32 mouse cellular contexts compared by ENCODE assay signal in the genomic region with DNA sequence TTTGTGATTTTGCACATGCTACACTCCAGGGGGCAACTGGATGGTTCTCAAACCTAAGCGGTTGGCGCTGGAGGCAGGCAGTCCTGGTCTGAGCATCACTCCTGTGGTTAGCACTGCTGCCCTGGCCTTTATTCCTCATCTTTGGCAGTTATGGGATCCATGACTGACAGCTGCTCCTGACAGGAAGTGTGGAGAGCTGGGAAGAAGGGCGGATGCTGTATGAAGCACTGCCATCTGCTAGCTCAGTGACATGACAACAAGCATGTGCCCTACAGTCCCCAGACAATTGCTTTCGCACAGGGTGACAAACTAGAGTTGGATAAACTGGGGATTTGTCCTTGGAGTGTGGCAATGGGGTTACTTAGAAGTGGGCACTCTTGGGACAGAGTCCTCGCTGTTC. TPM values are rescaled to one million over a fixed set of nuclear protein-coding genes. Genes with fewer than 3 reads are reported as not detected.
DNase-seq lines count a peak whose midpoint lies in the region; ATAC-seq and TF ChIP-seq lines count a peak whose summit lies in the region.
"Had no signal": no experiment of that assay in that cellular context is flagged by ENCODE, and none has a peak within 500 bp of the region (broad histone marks: within the 10 kb centered on the region; RNA-seq: fewer than 3 reads in every experiment).

No protein-coding gene starts in this region.

- WGBS in forebrain, embryonic 13.5 days, result 87% methylated on average over 5 of the region's 5 CpGs
- 79% methylated on average over 5 of the region's 5 CpGs for WGBS in forebrain, embryonic 15.5 days
- 91% methylated on average over 5 of the region's 5 CpGs for WGBS in intestine, embryonic 16.5 days

- H3K4me1 ChIP-seq in forebrain, embryonic 13.5 days, result no peaks in the 10 kb centered on the region
- no peaks in the 10 kb centered on the region for H3K4me1 ChIP-seq in forebrain, embryonic 15.5 days
- no peaks in the 10 kb centered on the region for H3K4me1 ChIP-seq in intestine, embryonic 16.5 days (ENCODE audit: control insufficient read depth, insufficient read depth, low read length)
- H3K4me1 ChIP-seq: hindbrain, embryonic 12.5 days; limb, embryonic 12.5 days; liver, embryonic 15.5 days; neural tube, embryonic 13.5 days had no signal

- H3K9ac ChIP-seq in forebrain, embryonic 13.5 days, result no peak overlapping the region
- no peak overlapping the region for H3K9ac ChIP-seq in forebrain, embryonic 15.5 days (replicated peaks)
- H3K9ac ChIP-seq in intestine, embryonic 16.5 days (ENCODE audit: low read depth, low read length), result no peak overlapping the region
- H3K9ac ChIP-seq: hindbrain, embryonic 12.5 days; limb, embryonic 12.5 days; liver, embryonic 15.5 days; lung, embryonic 14.5 days; neural tube, embryonic 13.5 days had no signal

- H3K36me3 ChIP-seq in forebrain, embryonic 13.5 days (ENCODE audit: poor library complexity, severe bottlenecking), result 0 out of 2 replicates have a peak, but pooled peaks cover 3% of the 10 kb centered on the region
- no peaks in the 10 kb centered on the region for H3K36me3 ChIP-seq in forebrain, embryonic 15.5 days
- H3K36me3 ChIP-seq in intestine, embryonic 16.5 days (ENCODE audit: control insufficient read depth, insufficient read depth, low read length), result no peaks in the 10 kb centered on the region
- H3K36me3 ChIP-seq: hindbrain, embryonic 12.5 days; liver, embryonic 15.5 days had no signal

- ATAC-seq in forebrain, embryonic 13.5 days, result 0 out of 2 replicates have a peak, but pooled peaks have one; percentile 46
- ATAC-seq in forebrain, embryonic 15.5 days (replicated peaks), result no peak
- no peak for ATAC-seq in intestine, embryonic 16.5 days
- ATAC-seq: Patski had no signal

- TF ChIP-seq POLR2A in brain, embryonic 14.5 days (IDR thresholded peaks at IDR 0.05; ENCODE audit: borderline replicate concordance, extremely low read depth, insufficient read depth, insufficient read length, poor library complexity, severe bottlenecking), result no peak

- no peak for TF ChIP-seq CTCF in brain, embryonic 14.5 days (IDR thresholded peaks at IDR 0.05; ENCODE audit: borderline replicate concordance, extremely low read depth, insufficient read depth, insufficient read length)

- no peak overlapping the region for H3K4me3 ChIP-seq in forebrain, embryonic 13.5 days
- H3K4me3 ChIP-seq in forebrain, embryonic 15.5 days, result no peak overlapping the region
- H3K4me3 ChIP-seq in intestine, embryonic 16.5 days (ENCODE audit: low read length), result no peak overlapping the region
- H3K4me3 ChIP-seq: gastrocnemius, adult 2 months; hindbrain, embryonic 12.5 days; limb, embryonic 12.5 days; liver, embryonic 15.5 days; neural tube, embryonic 13.5 days had no signal

- DNase-seq in layer of hippocampus, adult 11-12 months (ENCODE audit: low spot score), result peak; percentile 33
- no peak for DNase-seq in layer of hippocampus, adult 9-10 months (ENCODE audit: low spot score)
- peak; percentile 40 for DNase-seq in brain, embryonic 14.5 days (ENCODE audit: low read depth)
- DNase-seq in layer of hippocampus, postnatal 14 days (ENCODE audit: low spot score in 2 of 2), result peak; percentile 43 to 65
- no peak for DNase-seq in right cerebral cortex, postnatal 36 days (ENCODE audit: low spot score in 2 of 2)
- DNase-seq: adrenal gland, postnatal 10 days; cerebellum, adult 11-12 months; cerebellum, postnatal 36 days; gastrocnemius, adult 2 months; gastrocnemius, postnatal 36 days; heart, adult 18-20 months; heart, postnatal 36 days; kidney, adult 11 months; kidney, postnatal 36 days; lung, embryonic 14.5 days; lung, postnatal 14 days; right cerebral cortex, postnatal 25 days; spleen, adult 18-20 months; thymus, adult 18-20 months; thymus, postnatal 25 days had no signal

- H3K27ac ChIP-seq in forebrain, embryonic 13.5 days, result no peak overlapping the region
- no peak overlapping the region for H3K27ac ChIP-seq in forebrain, embryonic 15.5 days (replicated peaks)
- H3K27ac ChIP-seq in intestine, embryonic 16.5 days (ENCODE audit: low read length), result no peak overlapping the region
- H3K27ac ChIP-seq: gastrocnemius, adult 2 months; hindbrain, embryonic 12.5 days; limb, embryonic 12.5 days; liver, embryonic 15.5 days; neural tube, embryonic 13.5 days; stomach, postnatal 0 days had no signal

- no peak overlapping the region for H3K4me2 ChIP-seq in forebrain, embryonic 13.5 days
- H3K4me2 ChIP-seq in forebrain, embryonic 15.5 days (replicated peaks), result no peak overlapping the region
- H3K4me2 ChIP-seq in intestine, embryonic 16.5 days (ENCODE audit: low read depth, low read length), result no peak overlapping the region
- H3K4me2 ChIP-seq: heart, embryonic 11.5 days; hindbrain, embryonic 12.5 days; limb, embryonic 12.5 days; liver, embryonic 15.5 days; lung, embryonic 14.5 days; neural tube, embryonic 13.5 days had no signal

- H3K9me3 ChIP-seq in forebrain, embryonic 13.5 days (replicated peaks), result no peaks in the 10 kb centered on the region
- H3K9me3 ChIP-seq in forebrain, embryonic 15.5 days, result no peaks in the 10 kb centered on the region
- no peaks in the 10 kb centered on the region for H3K9me3 ChIP-seq in intestine, embryonic 16.5 days (ENCODE audit: control insufficient read depth, low read length)
- H3K9me3 ChIP-seq: hindbrain, embryonic 12.5 days; limb, embryonic 12.5 days; liver, embryonic 15.5 days; neural tube, embryonic 13.5 days had no signal

- no peaks in the 10 kb centered on the region for H3K27me3 ChIP-seq in forebrain, embryonic 13.5 days
- H3K27me3 ChIP-seq in forebrain, embryonic 15.5 days, result no peaks in the 10 kb centered on the region
- H3K27me3 ChIP-seq in intestine, embryonic 16.5 days (replicated peaks; ENCODE audit: control insufficient read depth, insufficient read depth, low read length), result no peaks in the 10 kb centered on the region
- H3K27me3 ChIP-seq: hindbrain, embryonic 12.5 days; limb, embryonic 12.5 days; liver, embryonic 15.5 days; neural tube, embryonic 13.5 days; Patski had no signal

RNA-seq across cellular contexts. Expression of a gene that starts 37.8 kb away (rescaled TPM):
- 0.10 and 0.42 TPM in 2 replicates for polyA plus RNA-seq in forebrain, embryonic 13.5 days (2015; fragmentation: Nextera tagmentation; extraction: Ambion mirVana)
- polyA plus RNA-seq in forebrain, embryonic 15.5 days (2015; fragmentation: Nextera tagmentation; extraction: Ambion mirVana), result 0.10 and 0.15 TPM in 2 replicates
- 0.21 and 0.25 TPM in 2 replicates for polyA plus RNA-seq in brain, embryonic 14.5 days (2012; rRNA removed)
- total RNA-seq in layer of hippocampus, postnatal 14 days (2021), result 10 to 100 TPM; 34.9 to 36.6 TPM
- polyA plus RNA-seq in intestine, embryonic 16.5 days (2015; fragmentation: Nextera tagmentation; extraction: Ambion mirVana), result 45.3 and 80.2 TPM in 2 replicates
- total RNA-seq: gastrocnemius, adult 2 months; heart, adult 18-20 months; heart, postnatal 36 days; liver, adult 2 months had no signal
- polyA plus RNA-seq: heart, embryonic 11.5 days; heart, embryonic 16.5 days; liver, adult 2 months had no signal

RNA-seq across cellular contexts. Expression of a gene that starts 46.5 kb away (rescaled TPM):
- 73.6 and 81.0 TPM in 2 replicates for polyA plus RNA-seq in forebrain, embryonic 13.5 days (2015; fragmentation: Nextera tagmentation; extraction: Ambion mirVana)
- polyA plus RNA-seq in forebrain, embryonic 15.5 days (2015; fragmentation: Nextera tagmentation; extraction: Ambion mirVana), result 70.7 and 74.0 TPM in 2 replicates
- polyA plus RNA-seq in brain, embryonic 14.5 days (2012; rRNA removed), result 46.6 and 51.6 TPM in 2 replicates
- 10 to 100 TPM; 58.2 to 59.7 TPM for total RNA-seq in layer of hippocampus, postnatal 14 days (2021)
- 77.5 and 77.8 TPM in 2 replicates for polyA plus RNA-seq in intestine, embryonic 16.5 days (2015; fragmentation: Nextera tagmentation; extraction: Ambion mirVana)

Comparison
In these comparisons a context has a peak if more than half of its experiments do, and no peak if none do; other contexts are left out.
1. DNase-seq: peak in layer of hippocampus, adult 11-12 months (single experiment), brain, embryonic 14.5 days (single experiment) and layer of hippocampus, postnatal 14 days (2 of 2); none in layer of hippocampus, adult 9-10 months (single experiment) and right cerebral cortex, postnatal 36 days (0 of 2).
2. RNA of a gene that starts 37.8 kb away (polyA plus RNA-seq): 45.3 to 80.2 TPM in intestine, embryonic 16.5 days; 0.21 to 0.25 TPM in brain, embryonic 14.5 days, 0.10 to 0.42 TPM in forebrain, embryonic 13.5 days and 0.10 to 0.15 TPM in forebrain, embryonic 15.5 days; every median in the first group is over 10 times any median in the second.